Mouse (Mus musculus): ENCODE data around the gene Map2k4.

- TF ChIP-seq CTCF (conservative IDR thresholded peaks at IDR 0.05; ENCODE audit: insufficient read depth, insufficient read length, low read depth, low read length), result no peak
- no peak for TF ChIP-seq POLR2A (IDR thresholded peaks at IDR 0.05; ENCODE audit: low read depth, low read length)
Observed at GRCm38 (mm10) chr11:65816237-65816636, 28.1 kb upstream of the Map2k4 start.

Measured in kidney, adult 2 months (tissue).